Mouse (Mus musculus) C2C12 (cell line): ENCODE measurements around the gene Olfm3. TPM values are rescaled to one million over a fixed set of nuclear protein-coding genes. Genes with fewer than 3 reads are reported as not detected.

Experiments used
- H3K27me3 ChIP-seq: one replicate; pipeline ENCODE4 v1.6.1; 2011; ENCODE audit not compliant: control insufficient read depth, insufficient read depth, insufficient read length
- H3K36me3 ChIP-seq: one replicate; pipeline ENCODE4 v1.6.1; 2011; ENCODE audit not compliant: control insufficient read depth, insufficient read depth
- H3K4me3 ChIP-seq: one replicate; pipeline ENCODE4 v1.5.1; 2011; ENCODE audit warnings: mild to moderate bottlenecking, control low read depth; ENCODE audit not compliant: poor library complexity, insufficient read depth, severe bottlenecking
- H3K79me2 ChIP-seq: one replicate; pipeline ENCODE4 v1.6.1; 2011; ENCODE audit not compliant: control insufficient read depth, insufficient read depth
- H3K79me3 ChIP-seq: one replicate; pipeline ENCODE4 v1.6.1; 2011; ENCODE audit warnings: low read depth, control low read depth
- H3ac ChIP-seq: one replicate; pipeline ENCODE3; 2011; ENCODE audit warnings: low read depth; ENCODE audit not compliant: control insufficient read depth, insufficient read length
- CEBPB ChIP-seq: IDR thresholded peaks from one replicate; pipeline ENCODE4 v1.6.1; 2011; ENCODE audit warnings: low read depth, mild to moderate bottlenecking, control low read depth, moderate library complexity
- CTCF ChIP-seq: IDR thresholded peaks from one replicate; pipeline ENCODE4 v1.5.1; 2011; ENCODE audit not compliant: control insufficient read depth, insufficient read depth, insufficient read length
- FOSL1 ChIP-seq: IDR thresholded peaks from one replicate; pipeline ENCODE4 v1.8.0; 2011; ENCODE audit warnings: mild to moderate bottlenecking, low read length; ENCODE audit not compliant: poor library complexity, insufficient read depth, severe bottlenecking
- MAX ChIP-seq: IDR thresholded peaks from one replicate; pipeline ENCODE4 v1.6.1; 2011; ENCODE audit warnings: mild to moderate bottlenecking, control low read depth
- MYOD1 ChIP-seq: IDR thresholded peaks from one replicate; pipeline ENCODE4 v1.6.1; 2011; ENCODE audit warnings: low read depth; ENCODE audit not compliant: control insufficient read depth, insufficient read length
- MYOG ChIP-seq: IDR thresholded peaks from one replicate; pipeline ENCODE4 v1.6.1; 2011; ENCODE audit not compliant: control insufficient read depth, insufficient read length; ENCODE audit errors: extremely low read depth
- USF1 ChIP-seq: IDR thresholded peaks from one replicate; pipeline ENCODE4 v1.6.1; 2011; ENCODE audit warnings: low read depth, mild to moderate bottlenecking, control low read depth, moderate library complexity
- long read RNA-seq, 2 experiments: library from polyadenylated mRNA; unstranded; transcript quantifications; one replicate each; pipeline ENCODE4 v2.0.0; 2019 to 2020
- polyA plus RNA-seq: library from polyadenylated mRNA; unstranded; fragments of >200 nt; fragmentation: generic; extraction: Trizol; gene quantifications from one replicate; pipeline ENCODE4 v1.2.1, GENCODE M21; 2012; ENCODE audit warnings: missing spikeins

Gene Olfm3
- polyA plus RNA-seq, result not detected
- long read RNA-seq, experiment 1, result 0 reads
- long read RNA-seq, experiment 2, result 0 reads

DNA sequence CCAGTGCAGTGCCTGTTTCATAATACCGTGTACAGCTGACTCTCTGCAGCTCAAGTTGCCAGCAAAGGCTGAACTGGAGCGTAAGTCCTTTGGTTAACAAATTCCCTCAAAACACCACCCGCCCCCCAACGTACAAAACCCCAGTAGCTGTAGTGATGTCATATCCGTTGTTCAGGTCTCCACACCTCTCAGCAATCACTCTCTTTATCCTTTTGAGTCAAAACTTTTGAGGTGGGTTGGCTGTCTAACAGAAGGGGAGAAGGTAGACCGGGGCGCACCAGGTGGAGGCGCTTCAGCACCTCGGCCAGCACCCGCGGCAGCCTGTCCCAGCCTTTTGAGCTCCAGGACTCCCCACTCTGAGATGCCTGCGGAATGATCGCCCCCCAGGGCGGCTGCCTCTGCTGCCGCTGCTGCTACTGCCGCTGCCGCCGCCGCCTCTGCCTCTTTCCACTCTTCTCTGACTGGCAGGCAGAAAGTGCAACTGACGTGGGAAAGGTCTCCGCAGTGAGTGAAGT, at the start of gene Olfm3:
TSS of gene Olfm3 (plus strand) at position 155 of the 515 bp plus-strand sequence.
- no peaks in the 10 kb centered on the region for H3K36me3 ChIP-seq
- no peak within 1 kb of the TSS for H3ac ChIP-seq
- H3K4me3 ChIP-seq, result no peak within 1 kb of the TSS
- no peaks in the 10 kb centered on the region for H3K79me3 ChIP-seq
- H3K79me2 ChIP-seq, result no peaks in the 10 kb centered on the region
- TF ChIP-seq MYOD1, result no peak
- no peak for TF ChIP-seq FOSL1
- TF ChIP-seq CTCF, result no peak
- TF ChIP-seq USF1, result no peak
- no peak for TF ChIP-seq MAX
- no peak for TF ChIP-seq MYOG
- no peak for TF ChIP-seq CEBPB
- no peaks in the 10 kb centered on the region for H3K27me3 ChIP-seq

DNA sequence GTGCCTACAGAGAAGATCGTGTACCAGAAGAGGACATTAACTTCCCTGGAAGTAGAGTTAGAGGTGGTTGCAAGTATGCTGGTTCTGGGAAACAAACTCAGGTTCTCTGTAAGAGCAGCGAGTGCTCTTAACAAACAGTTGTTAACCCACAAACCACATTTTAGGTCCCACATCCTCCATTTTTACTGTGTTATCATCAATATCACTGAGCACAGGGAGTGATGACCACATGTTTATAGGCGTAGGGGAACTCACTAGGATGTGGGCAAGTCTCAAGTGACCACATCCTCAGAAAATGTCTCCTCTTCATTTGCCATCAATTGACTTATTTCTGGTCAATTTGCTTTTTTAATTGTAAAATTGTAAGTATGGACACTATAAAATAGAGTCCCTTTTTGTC, 14.1 kb upstream of the Olfm3 start:
- Histone ChIP-seq H3K27me3 (no peaks in the 10 kb centered on the region), H3K79me3 (no peaks in the 10 kb centered on the region), H3ac (no peak overlapping the region), H3K36me3 (no peaks in the 10 kb centered on the region), H3K79me2 (no peaks in the 10 kb centered on the region), H3K4me3 (no peak overlapping the region)
- TF ChIP-seq USF1 (no peak), CEBPB (no peak), MYOG (no peak), MAX (no peak), CTCF (no peak), FOSL1 (no peak), MYOD1 (no peak)

DNA sequence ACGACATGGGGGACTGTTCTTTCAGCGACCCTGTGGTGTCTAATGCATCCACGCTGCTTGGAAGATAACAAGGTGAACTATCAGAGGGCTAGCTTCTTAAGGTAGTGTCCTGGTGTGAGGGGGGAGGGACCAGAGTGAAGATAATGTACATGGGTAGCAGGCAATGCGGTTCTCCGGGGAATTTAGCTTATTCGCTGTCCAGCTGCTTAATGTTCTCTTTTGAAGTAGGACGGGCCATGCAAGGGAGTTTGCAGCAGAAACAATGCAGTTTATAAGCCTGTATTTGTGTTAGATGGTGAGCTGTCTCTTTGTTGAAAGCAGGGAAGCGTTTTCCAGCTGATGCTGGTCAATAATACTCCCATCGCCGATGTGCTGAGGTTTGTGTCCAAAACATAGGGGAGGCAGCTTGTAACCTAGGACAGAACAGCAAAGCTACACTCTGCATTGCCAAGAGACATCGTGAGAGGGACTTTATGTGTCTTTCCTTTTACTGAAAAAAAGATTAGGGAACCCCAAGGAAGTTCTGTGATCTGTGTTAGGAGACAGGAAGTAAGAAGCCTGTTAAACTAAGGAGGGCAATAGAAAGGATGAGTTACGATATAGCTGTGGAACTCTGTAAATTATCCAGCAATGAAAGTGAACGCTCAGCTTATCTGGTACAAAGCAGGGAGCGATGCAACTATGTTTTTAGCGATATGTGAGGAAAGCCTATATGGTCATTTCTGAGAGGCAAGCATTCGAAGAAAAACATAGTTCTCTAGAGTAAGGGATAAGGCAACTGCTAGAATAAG, 950 bp downstream of the Olfm3 start:
- H3K79me2 ChIP-seq, result no peaks in the 10 kb centered on the region
- no peaks in the 10 kb centered on the region for H3K79me3 ChIP-seq
- no peaks in the 10 kb centered on the region for H3K36me3 ChIP-seq
- no peak overlapping the region for H3K4me3 ChIP-seq
- H3K27me3 ChIP-seq, result no peaks in the 10 kb centered on the region
- TF ChIP-seq CEBPB (no peak), FOSL1 (no peak), MAX (no peak), USF1 (no peak), MYOG (no peak), CTCF (no peak), MYOD1 (no peak)
- H3ac ChIP-seq, result no peak overlapping the region

DNA sequence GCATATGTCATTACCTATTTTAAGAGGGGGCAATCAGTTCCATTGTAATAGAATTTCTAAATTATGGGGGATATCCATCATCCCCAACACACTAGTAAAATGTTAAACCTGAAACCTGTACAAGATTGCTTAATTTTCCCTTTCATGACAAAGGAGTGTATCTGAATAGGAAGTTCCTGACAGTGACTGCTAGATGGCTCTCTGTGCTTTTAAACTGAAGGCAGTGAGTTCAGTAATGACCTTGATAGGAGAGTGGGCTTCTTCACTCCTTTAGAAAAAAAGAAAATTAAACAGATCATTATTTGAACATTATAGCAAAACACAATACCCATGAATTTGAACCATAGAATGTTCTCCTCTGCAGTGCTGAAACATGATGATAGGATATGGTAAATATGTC, 3.7 kb downstream of the Olfm3 start:
- Histone ChIP-seq H3K4me3 (no peak overlapping the region), H3K79me3 (no peaks in the 10 kb centered on the region), H3K36me3 (no peaks in the 10 kb centered on the region), H3K27me3 (no peaks in the 10 kb centered on the region), H3ac (no peak overlapping the region), H3K79me2 (no peaks in the 10 kb centered on the region)
- TF ChIP-seq USF1 (no peak), CTCF (no peak), MAX (no peak), CEBPB (no peak), MYOG (no peak), MYOD1 (no peak), FOSL1 (no peak)

DNA sequence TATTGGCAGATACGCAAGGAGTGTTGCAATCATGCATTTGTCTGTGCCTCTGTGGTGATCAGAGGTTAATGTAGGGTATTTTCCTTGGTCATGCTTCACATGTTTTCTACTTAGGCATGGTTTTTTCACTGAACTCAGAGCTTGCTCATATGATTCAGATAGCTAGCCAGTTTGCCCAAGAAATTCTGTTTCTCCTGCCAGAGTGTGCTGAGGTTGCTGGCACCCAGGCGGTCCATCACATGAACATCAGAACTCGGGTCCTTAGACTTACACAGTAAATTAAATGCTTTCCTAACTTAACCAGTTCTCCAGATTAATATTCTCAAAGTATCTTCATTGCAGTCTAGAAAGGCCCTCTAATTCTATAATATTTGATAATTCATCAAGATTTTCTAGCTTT, 5.0 kb downstream of the Olfm3 start:
- Histone ChIP-seq H3K79me2 (no peaks in the 10 kb centered on the region), H3ac (no peak overlapping the region), H3K27me3 (no peaks in the 10 kb centered on the region), H3K36me3 (no peaks in the 10 kb centered on the region), H3K4me3 (no peak overlapping the region), H3K79me3 (no peaks in the 10 kb centered on the region)
- TF ChIP-seq MYOD1, result no peak
- TF ChIP-seq CEBPB, result no peak
- no peak for TF ChIP-seq CTCF
- TF ChIP-seq USF1, result no peak
- TF ChIP-seq MYOG, result no peak
- no peak for TF ChIP-seq FOSL1
- no peak for TF ChIP-seq MAX

DNA sequence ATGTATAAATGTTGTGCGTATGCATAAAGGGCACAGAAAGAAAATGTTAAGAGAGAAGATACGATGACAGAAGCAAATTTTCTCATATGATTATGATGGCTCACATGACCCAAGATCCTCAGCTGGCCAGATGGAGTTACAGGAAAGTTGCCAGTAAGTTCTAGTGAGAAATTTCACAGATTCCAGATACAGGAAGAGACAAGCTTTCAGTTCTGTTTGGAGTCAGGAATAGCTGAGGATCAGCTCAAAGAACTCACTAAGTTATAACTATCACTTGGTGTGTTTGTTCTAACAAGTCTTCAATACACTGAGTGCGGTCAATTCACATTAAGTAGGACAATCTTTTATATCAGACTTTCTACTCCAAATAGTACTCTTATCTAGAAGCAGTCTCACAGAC, 16.2 kb downstream of the Olfm3 start:
- H3K27me3 ChIP-seq, result no peaks in the 10 kb centered on the region
- no peaks in the 10 kb centered on the region for H3K79me2 ChIP-seq
- H3K36me3 ChIP-seq, result no peaks in the 10 kb centered on the region
- H3ac ChIP-seq, result no peak overlapping the region
- no peak overlapping the region for H3K4me3 ChIP-seq
- TF ChIP-seq CEBPB (no peak), MAX (no peak), USF1 (no peak), FOSL1 (no peak), MYOD1 (no peak), CTCF (no peak), MYOG (no peak)
- H3K79me3 ChIP-seq, result no peaks in the 10 kb centered on the region
